Mouse (Mus musculus) neural tube, embryonic 12.5 days (tissue): Measurements from ENCODE around the gene Samhd1. TPM values are rescaled to one million over a fixed set of nuclear protein-coding genes. Genes with fewer than 3 reads are reported as not detected.

Experiments
- ATAC-seq: fragments of 200-750 bp; cut with Nextera tagmentation; 2 replicates; pipeline ENCODE4 v1.8.0; 2017; ENCODE audit warnings: low read depth, mild to moderate bottlenecking, moderate TSS enrichment, moderate library complexity; ENCODE audit not compliant: low FRiP score
- H3K27ac ChIP-seq: fragments of 300-500 bp; sonication (generic); 2 replicates; pipeline ENCODE4 v1.5.1; 2016
- H3K27me3 ChIP-seq: fragments of 300-500 bp; sonication (generic); replicated peaks from 2 replicates; pipeline ENCODE4 v1.6.1; 2016; ENCODE audit warnings: mild to moderate bottlenecking
- H3K36me3 ChIP-seq: fragments of 300-500 bp; sonication (generic); 2 replicates; pipeline ENCODE4 v1.6.1; 2016; ENCODE audit warnings: mild to moderate bottlenecking
- H3K4me1 ChIP-seq: fragments of 300-500 bp; sonication (generic); 2 replicates; pipeline ENCODE4 v1.6.1; 2016
- H3K4me2 ChIP-seq: fragments of 300-500 bp; sonication (generic); replicated peaks from 2 replicates; pipeline ENCODE4 v1.6.1; 2016; ENCODE audit warnings: mild to moderate bottlenecking
- H3K4me3 ChIP-seq: fragments of 300-500 bp; sonication (generic); 2 replicates; pipeline ENCODE4 v1.5.1; 2016
- H3K9ac ChIP-seq: fragments of 300-500 bp; sonication (generic); 2 replicates; pipeline ENCODE4 v1.6.1; 2016; ENCODE audit warnings: mild to moderate bottlenecking
- H3K9me3 ChIP-seq: fragments of 300-500 bp; sonication (generic); 2 replicates; pipeline ENCODE4 v1.6.1; 2016; ENCODE audit warnings: mild to moderate bottlenecking
- WGBS: fragments of 180-500 bp; shearing (Covaris S2); methylation state at CpG from one replicate; pipeline ENCODE4 v1.1.7; 2016; 5-methylcytosine and 5-hydroxymethylcytosine counted together
- polyA plus RNA-seq: library from polyadenylated mRNA; unstranded; fragments of >200 nt; fragmentation: Nextera tagmentation; extraction: Ambion mirVana; gene quantifications from 2 replicates; pipeline ENCODE4 v1.2.1, GENCODE M21; 2016

The Samhd1 gene
- polyA plus RNA-seq, 1 experiment from 2014 or later: 15.9 TPM

GRCm38 (mm10) chr2:157153235-157153634 lies 18.2 kb upstream of the Samhd1 start:
- Histone ChIP-seq H3K27ac (no peak overlapping the region), H3K36me3 (peaks cover 65% of the 10 kb centered on the region), H3K9me3 (no peaks in the 10 kb centered on the region), H3K9ac (no peak overlapping the region), H3K27me3 (no peaks in the 10 kb centered on the region), H3K4me2 (no peak overlapping the region), H3K4me1 (no peaks in the 10 kb centered on the region), H3K4me3 (no peak overlapping the region)
- no peak for ATAC-seq
- 90% methylated on average over 2 of the region's 2 CpGs for WGBS

DNA sequence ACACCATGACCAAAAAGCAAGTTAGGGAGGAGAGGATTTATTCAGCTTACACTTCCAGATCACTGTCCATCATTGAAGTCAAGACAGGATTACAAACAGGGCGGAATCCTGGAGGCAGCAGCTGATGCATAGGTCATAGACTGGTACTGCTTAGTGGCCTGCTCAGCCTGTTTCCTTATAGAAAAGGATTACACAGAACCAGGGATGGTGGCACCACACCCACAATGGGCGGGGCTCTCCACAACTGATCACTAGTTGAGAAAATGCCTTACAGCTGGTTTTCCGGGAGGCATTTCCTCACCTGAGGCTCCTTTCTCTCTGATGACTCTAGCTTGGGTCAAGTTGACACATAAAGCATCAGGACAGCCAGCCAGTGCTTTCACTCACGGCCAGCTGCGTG lies 13.4 kb upstream of the Samhd1 start:
- Histone ChIP-seq H3K9me3 (no peaks in the 10 kb centered on the region), H3K4me3 (no peak overlapping the region), H3K9ac (no peak overlapping the region), H3K4me2 (no peak overlapping the region), H3K4me1 (no peaks in the 10 kb centered on the region), H3K27ac (no peak overlapping the region), H3K27me3 (no peaks in the 10 kb centered on the region), H3K36me3 (peaks cover 52% of the 10 kb centered on the region)
- no peak for ATAC-seq
- 94% methylated on average over 5 of the region's 5 CpGs for WGBS

- no peaks in the 10 kb centered on the region for H3K27me3 ChIP-seq
- peaks cover 48% of the 10 kb centered on the region for H3K36me3 ChIP-seq
- no peak for ATAC-seq
- WGBS: 94% methylated on average over 9 of the region's 9 CpGs
- H3K4me1 ChIP-seq: no peaks in the 10 kb centered on the region
- H3K4me2 ChIP-seq: no peak overlapping the region
- H3K27ac ChIP-seq: no peak overlapping the region
- no peak overlapping the region for H3K4me3 ChIP-seq
- no peak overlapping the region for H3K9ac ChIP-seq
- H3K9me3 ChIP-seq: no peaks in the 10 kb centered on the region
Measured at GRCm38 (mm10) chr2:157147397-157148020, 12.4 kb upstream of the Samhd1 start.

- Histone ChIP-seq H3K9me3 (0 out of 2 replicates have a peak, but pooled peaks cover 4% of the 10 kb centered on the region), H3K9ac (no peak overlapping the region), H3K4me1 (no peaks in the 10 kb centered on the region), H3K4me2 (no peak overlapping the region), H3K36me3 (peaks cover 34% of the 10 kb centered on the region), H3K4me3 (no peak overlapping the region), H3K27ac (no peak overlapping the region), H3K27me3 (no peaks in the 10 kb centered on the region)
- WGBS: 83% methylated on average over 1 of the region's 1 CpGs
- ATAC-seq: no peak
Measured at GRCm38 (mm10) chr2:157145173-157145572, 10.1 kb upstream of the Samhd1 start.

GRCm38 (mm10) chr2:157144132-157144531 lies 9.1 kb upstream of the Samhd1 start:
- peaks cover 4% of the 10 kb centered on the region; the same call in 1 of the 2 replicates for H3K9me3 ChIP-seq
- H3K27me3 ChIP-seq: no peaks in the 10 kb centered on the region
- no peak overlapping the region for H3K4me2 ChIP-seq
- H3K36me3 ChIP-seq: peaks cover 23% of the 10 kb centered on the region
- ATAC-seq: no peak
- 83% methylated on average over 5 of the region's 5 CpGs for WGBS
- H3K27ac ChIP-seq: no peak overlapping the region
- H3K4me3 ChIP-seq: no peak overlapping the region
- H3K9ac ChIP-seq: no peak overlapping the region
- no peaks in the 10 kb centered on the region for H3K4me1 ChIP-seq

GRCm38 (mm10) chr2:157141962-157142361 lies 6.9 kb upstream of the Samhd1 start:
- H3K4me2 ChIP-seq: no peak overlapping the region
- no peak overlapping the region for H3K27ac ChIP-seq
- 82% methylated on average over 4 of the region's 4 CpGs for WGBS
- no peak overlapping the region for H3K9ac ChIP-seq
- H3K36me3 ChIP-seq: peaks cover 9% of the 10 kb centered on the region; the same call in 1 of the 2 replicates
- H3K27me3 ChIP-seq: no peaks in the 10 kb centered on the region
- H3K4me3 ChIP-seq: no peak overlapping the region
- H3K4me1 ChIP-seq: no peaks in the 10 kb centered on the region
- no peak for ATAC-seq
- H3K9me3 ChIP-seq: peaks cover 4% of the 10 kb centered on the region; the same call in 1 of the 2 replicates

- H3K36me3 ChIP-seq: no peaks in the 10 kb centered on the region
- H3K27ac ChIP-seq: no peak overlapping the region
- no peak overlapping the region for H3K4me3 ChIP-seq
- H3K27me3 ChIP-seq: no peaks in the 10 kb centered on the region
- H3K9ac ChIP-seq: no peak overlapping the region
- no peaks in the 10 kb centered on the region for H3K4me1 ChIP-seq
- no peak for ATAC-seq
- WGBS: 92% methylated on average over 5 of the region's 5 CpGs
- H3K9me3 ChIP-seq: peaks cover 4% of the 10 kb centered on the region; the same call in 1 of the 2 replicates
- H3K4me2 ChIP-seq: no peak overlapping the region
Measured at GRCm38 (mm10) chr2:157139251-157139802, 4.3 kb upstream of the Samhd1 start.

GRCm38 (mm10) chr2:157138808-157139207 lies 3.7 kb upstream of the Samhd1 start:
- no peaks in the 10 kb centered on the region for H3K4me1 ChIP-seq
- 87% methylated on average over 5 of the region's 5 CpGs for WGBS
- no peaks in the 10 kb centered on the region for H3K36me3 ChIP-seq
- no peak for ATAC-seq
- H3K27me3 ChIP-seq: no peaks in the 10 kb centered on the region
- H3K27ac ChIP-seq: no peak overlapping the region
- H3K4me3 ChIP-seq: no peak overlapping the region
- H3K9me3 ChIP-seq: peaks cover 4% of the 10 kb centered on the region; the same call in 1 of the 2 replicates
- no peak overlapping the region for H3K4me2 ChIP-seq
- no peak overlapping the region for H3K9ac ChIP-seq

DNA sequence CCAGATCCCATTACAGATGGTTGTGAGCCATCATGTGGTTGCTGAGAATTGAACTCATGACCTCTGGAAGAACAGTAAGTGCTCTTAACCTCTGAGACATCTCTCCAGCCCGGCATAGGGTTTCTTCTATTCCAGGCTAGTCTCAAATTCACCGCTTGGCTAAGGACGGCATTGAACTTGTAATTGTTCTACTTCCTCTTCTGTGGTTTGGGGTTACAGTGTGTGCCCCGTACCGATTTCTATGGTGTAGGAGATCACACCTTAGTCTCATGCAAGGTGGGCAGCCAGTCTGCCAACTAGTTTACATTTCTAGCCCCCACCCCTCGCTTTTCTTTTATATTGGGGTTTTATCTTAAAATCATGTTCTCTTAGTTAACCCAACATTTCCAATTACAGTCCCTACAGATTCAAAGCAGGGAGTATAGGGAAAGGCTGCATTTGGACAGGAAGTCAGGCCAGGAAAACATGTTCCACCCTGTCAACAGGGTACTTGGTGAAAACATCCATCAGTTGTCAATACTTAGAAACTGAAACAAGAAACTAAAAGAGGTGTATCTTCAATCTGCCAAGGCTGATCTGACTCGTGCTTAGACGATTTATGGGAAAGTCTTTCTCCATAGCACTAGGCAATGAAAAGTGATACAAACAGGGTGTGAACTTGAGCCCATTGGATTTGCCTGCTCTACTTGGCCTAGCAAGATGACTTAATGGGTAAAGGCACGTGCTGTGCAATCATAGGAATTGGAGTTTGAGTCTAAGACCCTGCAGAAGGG lies 3.1 kb upstream of the Samhd1 start:
- ATAC-seq: no peak
- Histone ChIP-seq H3K4me2 (no peak overlapping the region), H3K4me1 (no peaks in the 10 kb centered on the region), H3K27ac (no peak overlapping the region), H3K4me3 (no peak overlapping the region), H3K36me3 (no peaks in the 10 kb centered on the region), H3K9me3 (peaks cover 4% of the 10 kb centered on the region; the same call in 1 of the 2 replicates), H3K9ac (no peak overlapping the region), H3K27me3 (no peaks in the 10 kb centered on the region)
- 91% methylated on average over 9 of the region's 9 CpGs for WGBS

DNA sequence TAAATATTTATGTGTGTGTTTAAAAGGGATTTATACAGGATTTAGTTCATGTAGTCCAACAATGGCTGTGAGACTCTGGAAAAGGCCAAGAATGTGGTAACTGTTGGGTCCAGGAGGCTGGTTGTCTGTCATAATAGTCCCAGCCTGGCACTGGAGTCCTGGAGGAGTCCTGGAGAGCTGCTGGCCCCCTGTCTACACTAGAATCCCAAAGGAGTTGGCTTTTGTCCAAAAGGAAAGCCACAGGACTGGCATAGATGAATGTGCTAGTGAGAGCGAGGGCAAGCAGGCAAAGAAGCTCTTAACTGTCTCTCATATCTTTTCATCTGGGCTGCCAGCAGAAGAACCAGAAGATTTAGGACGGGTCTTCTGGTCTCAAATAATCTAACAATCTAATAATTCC lies 1.6 kb upstream of the Samhd1 start:
- no peak for ATAC-seq
- Histone ChIP-seq H3K27ac (no peak overlapping the region), H3K4me2 (no peak overlapping the region), H3K4me3 (no peak overlapping the region), H3K9ac (no peak overlapping the region), H3K36me3 (no peaks in the 10 kb centered on the region), H3K27me3 (no peaks in the 10 kb centered on the region), H3K4me1 (no peaks in the 10 kb centered on the region), H3K9me3 (peaks cover 4% of the 10 kb centered on the region; the same call in 1 of the 2 replicates)
- 83% methylated on average over 2 of the region's 2 CpGs for WGBS

DNA sequence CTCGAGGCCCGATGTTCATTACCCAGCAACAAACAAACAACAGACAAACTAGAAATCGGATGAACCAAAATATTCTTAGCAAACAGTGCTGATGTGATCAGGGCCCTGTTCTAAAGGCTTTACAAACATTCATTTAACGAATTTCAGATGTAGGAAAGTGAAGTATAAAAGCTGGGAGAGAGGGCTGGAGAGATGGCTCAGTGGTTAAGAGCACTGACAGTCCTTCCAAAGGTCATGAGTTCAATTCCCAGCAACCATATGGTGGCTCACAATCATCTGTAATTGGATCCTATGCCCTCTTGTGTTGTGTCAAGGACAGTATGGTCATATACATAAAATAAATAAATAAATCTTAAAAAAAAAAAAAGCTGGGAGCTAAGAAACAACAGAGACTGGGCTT lies 1.1 kb upstream of the Samhd1 start:
- 92% methylated on average over 4 of the region's 4 CpGs for WGBS

DNA sequence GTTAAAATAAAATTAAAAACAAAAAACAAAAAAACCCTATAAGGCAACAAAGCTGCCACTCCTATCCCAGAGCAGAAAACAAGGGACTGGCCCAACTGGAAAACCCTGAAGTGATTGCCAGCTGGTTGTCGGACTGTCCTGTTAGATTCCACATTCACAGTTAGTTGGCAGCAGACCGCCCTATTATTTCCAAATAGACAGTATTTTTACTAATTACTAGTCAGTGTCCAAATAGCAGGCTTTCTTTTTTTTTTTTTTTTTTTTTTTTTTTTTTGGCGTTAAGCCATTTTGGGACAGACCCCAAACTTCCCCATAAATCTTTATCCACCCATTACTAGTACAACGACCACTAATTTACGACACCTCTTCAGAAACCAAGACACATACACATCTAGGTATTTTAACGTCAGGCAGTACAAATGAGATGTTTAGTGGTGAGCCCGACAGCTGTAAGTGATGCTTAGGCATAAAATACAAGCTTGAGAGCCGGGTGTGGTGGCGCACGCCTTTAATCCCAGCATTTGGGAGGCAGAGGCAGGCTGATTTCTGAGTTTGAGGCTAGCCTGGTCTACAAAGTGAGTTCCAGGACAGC lies 560 bp upstream of the Samhd1 start:
- WGBS: 79% methylated on average over 10 of the region's 10 CpGs
- Histone ChIP-seq H3K9ac (peak overlapping the region; percentile 65; the same call in 1 of the 2 replicates), H3K27me3 (no peaks in the 10 kb centered on the region), H3K4me2 (peak overlapping the region; percentile 95), H3K36me3 (no peaks in the 10 kb centered on the region), H3K27ac (no peak overlapping the region), H3K4me3 (peak overlapping the region; percentile 65; the same call in 1 of the 2 replicates), H3K9me3 (peaks cover 4% of the 10 kb centered on the region; the same call in 1 of the 2 replicates), H3K4me1 (no peaks in the 10 kb centered on the region)
- ATAC-seq: no peak

More for the DNA sequence above, 1.1 kb upstream of the Samhd1 start:
- no peak overlapping the region for H3K9ac ChIP-seq
- H3K4me3 ChIP-seq: no peak overlapping the region
- no peaks in the 10 kb centered on the region for H3K27me3 ChIP-seq
- no peaks in the 10 kb centered on the region for H3K4me1 ChIP-seq
- no peak overlapping the region for H3K27ac ChIP-seq
- peaks cover 4% of the 10 kb centered on the region; the same call in 1 of the 2 replicates for H3K9me3 ChIP-seq
- no peaks in the 10 kb centered on the region for H3K36me3 ChIP-seq
- H3K4me2 ChIP-seq: no peak overlapping the region
- ATAC-seq: no peak
